Mouse (Mus musculus) embryo, embryonic 9.5 days (tissue): ENCODE measurements at regions not wholly inside any gene's neighbourhood (a gene's known extent, or its start where the extent isn't known, plus 50 kb on each side); places are given as distances from the start of the nearest gene placed in this dataset.

ENCODE experiments used
- DNase-seq: peaks from one replicate; pipeline ENCODE4 v3.0.0-alpha.2; 2017; ENCODE audit errors: extremely low spot score

DNA sequence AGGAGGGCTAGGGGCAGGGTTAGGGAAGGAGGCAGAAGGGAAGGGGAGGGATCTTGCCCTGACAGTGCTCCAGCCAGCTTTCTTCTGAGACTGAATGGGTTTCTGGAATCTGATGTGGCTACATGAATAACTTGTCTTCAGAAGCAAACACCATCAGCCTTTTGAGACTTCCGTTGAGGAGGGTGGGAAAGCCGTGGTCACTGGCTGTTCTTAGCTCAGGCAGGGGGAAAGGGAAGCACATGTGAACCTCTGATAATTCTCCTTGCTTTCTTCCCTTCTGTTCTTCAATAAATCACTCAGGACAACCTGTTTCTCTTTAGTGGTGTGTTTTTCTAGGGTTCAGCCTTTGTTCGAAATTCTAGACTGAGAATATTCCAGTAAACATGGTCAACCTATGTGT, 148.9 kb downstream of the Bcl11a start:
- DNase-seq: no peak

DNA sequence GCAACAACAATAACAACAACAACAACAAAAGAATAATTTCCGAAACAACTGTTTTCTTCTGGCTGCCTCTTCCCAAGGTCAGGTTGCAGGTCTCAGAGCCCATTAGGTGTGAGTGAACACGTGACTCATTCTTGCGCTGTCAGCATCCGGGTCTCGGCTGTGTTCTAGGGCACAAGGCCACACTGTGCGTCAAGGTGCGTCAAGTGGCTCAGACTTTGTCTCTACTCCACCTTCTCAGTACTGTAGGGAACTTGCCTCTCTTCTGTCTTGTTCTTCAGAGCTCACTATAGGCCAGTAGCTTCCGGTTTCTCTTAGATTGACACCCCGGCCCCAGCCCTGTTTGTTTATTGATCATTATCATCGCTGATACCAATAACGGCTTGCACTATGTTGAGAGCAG, 155.5 kb downstream of the Bcl11a start:
- no peak for DNase-seq

DNA sequence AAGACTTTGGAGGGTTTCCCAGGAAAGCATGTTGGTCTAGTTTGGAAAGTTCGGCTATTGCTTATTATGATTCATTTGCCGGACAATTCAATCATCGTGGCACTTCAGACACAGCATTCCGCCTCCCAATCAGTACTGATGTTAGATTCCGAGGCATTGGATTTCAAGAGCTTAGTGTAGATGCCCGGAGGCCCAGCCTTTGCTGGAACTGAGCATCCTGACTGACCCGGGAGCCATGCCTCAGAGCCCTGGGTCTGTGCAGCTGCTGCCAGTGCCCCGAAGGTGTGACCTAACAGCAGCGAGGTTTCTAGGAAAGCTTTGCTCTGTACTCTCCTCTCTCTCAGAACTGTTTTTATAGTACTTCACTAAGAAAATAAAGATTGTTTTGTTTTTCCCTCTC, 156.0 kb downstream of the Bcl11a start:
- no peak for DNase-seq

DNA sequence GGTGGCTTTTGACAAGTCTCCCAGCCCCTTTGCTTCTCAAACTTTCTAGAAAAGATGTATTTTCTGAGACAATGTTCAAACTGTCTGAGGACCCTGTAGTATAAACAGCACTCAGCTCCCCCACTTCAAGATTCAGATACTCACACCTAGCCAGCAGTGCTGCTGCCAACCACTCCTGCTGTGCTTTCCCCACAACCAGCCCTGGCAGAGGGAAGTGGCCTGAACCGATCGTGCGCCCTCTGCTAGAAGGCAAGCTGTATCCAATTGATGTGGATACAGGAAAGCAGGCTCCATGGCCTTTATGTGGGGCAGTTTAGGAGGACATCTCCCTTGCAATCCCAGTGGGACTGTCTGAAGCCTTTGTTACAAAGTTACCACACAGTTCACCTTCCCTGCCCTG, 156.6 kb downstream of the Bcl11a start:
- no peak for DNase-seq

DNA sequence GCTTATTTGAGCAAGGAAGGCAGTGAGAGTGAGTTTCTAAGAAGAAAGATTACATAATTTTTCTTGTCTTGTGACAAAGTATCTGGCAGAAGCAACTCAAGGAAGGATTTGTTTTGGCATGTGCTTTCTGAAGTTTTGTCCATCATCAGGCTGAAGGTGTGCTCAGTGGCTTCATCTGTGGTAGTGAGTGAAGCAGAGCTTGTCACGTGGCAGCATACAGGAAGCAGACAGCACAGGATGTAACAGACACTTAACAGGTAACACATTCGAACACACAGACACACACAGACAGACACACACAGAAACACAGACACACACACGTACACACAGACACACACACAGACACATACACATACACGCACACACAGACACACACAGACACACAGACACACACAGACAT, 157.5 kb downstream of the Bcl11a start:
- no peak for DNase-seq

DNA sequence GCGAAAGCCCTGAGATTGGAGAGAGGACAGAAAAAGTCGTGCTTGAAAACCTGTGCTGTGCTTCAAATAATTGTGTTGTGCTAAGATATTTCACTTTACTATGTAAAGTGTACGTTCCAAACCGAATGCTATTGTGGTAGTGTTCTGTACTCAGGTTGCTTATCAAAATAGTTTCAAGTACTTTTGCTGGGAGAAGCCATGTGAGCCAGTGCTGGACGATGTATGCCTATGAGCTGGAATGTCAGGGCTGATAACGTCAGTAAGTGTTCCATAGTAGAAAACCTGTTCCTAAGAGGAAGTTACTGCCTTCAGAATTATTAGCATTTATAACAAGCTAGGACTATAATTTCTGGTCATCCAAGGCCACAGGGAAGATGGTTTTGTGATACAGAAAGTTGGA, 161.8 kb downstream of the Bcl11a start:
- DNase-seq: no peak

DNA sequence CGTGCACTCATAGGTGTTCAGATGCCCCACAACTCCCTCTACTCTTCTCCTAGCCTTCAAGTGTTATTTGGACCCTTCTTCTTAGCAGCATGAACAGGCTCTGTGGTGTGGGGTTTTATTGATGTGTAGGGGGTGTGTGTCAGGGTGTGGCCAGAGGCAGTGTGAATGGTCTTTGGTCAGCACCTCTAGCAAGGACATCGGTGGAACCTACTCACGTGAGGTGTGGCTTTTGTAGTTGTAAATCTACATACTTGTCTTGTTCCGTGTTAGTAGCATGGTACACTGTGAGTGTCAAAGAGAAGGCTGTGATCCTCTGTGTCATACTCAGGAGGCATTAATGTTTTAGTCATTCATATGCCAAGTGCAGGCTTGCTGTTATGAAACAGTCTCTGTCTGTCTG, 164.2 kb downstream of the Bcl11a start:
- DNase-seq: no peak

DNA sequence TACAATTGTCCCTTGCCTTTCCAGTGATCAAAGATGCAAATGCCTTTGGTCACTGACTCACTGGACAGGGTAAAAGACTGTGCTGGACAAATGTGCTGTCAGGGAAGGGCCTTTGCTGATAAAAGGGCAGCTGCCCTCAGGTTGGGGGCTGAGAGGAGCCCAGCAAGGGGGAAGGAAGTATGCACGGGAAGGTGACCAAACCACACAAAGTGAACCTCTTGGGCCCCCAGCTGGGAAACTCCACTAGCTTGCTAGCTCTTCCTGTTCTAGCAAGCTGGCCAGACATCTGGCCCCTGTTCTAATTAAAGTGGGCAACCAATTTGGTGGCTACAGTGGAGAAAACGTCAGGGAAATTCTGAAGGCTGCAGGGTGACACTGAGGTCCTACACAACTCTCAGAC, 165.0 kb downstream of the Bcl11a start:
- DNase-seq: no peak

DNA sequence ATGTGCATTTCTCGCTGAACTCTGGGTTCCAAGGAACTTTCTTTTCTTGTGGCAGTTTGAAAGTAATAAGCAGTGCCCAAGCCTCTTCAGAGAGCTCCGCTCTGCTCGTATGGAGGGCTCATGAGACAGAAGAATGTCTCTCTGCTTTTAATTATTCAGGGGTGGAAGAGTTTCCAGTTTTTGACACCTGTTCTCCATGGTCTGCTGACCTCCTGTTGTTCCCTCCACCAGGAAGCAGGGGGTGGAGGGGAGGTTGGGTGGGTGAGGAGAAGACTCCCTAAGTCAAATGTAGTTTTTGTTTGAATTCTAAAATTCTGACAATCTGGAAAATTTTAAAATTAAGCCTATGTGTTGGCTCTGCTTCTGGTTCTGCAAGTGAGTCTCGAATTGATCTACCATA, 167.5 kb downstream of the Bcl11a start:
- no peak for DNase-seq

DNA sequence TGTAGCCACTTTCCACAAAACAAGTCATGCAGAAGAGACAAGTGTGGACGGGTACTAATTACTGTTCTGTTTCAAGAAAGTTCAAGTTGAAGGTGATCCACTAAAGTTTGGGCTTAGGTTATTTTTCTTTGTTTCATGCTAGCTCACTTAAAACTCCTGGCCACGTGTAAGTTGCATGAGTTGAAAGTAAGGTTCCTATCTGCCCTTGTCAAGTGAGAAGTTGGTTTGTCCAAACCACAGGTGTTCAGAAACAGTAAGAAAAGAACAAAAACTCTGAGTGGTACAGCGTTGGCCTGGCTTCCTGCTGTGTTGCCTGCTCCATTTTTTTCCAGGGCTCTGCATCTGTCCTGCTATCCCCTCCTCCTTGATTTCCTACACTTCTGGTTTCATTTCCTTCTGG, 168.5 kb downstream of the Bcl11a start:
- DNase-seq: no peak

DNA sequence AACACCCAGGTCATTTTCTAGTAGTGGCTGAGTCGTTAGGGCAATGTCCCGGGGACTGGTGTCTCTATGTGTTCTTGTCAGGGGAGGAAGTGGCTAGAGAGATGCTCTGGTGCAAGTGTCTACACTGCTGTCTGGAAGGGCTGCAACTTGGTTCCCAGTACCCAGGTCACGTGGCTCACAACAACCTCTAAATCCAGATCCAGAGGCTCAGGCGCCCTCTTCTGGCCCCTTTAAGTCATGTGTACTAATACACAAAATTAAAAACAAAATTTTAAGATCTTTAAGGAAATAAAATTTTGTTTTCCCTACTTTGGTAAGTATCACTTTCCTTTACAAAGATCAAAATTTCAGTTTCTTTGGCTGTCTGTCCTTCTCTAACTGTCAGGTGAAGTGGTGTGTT, 169.4 kb downstream of the Bcl11a start:
- no peak for DNase-seq

DNA sequence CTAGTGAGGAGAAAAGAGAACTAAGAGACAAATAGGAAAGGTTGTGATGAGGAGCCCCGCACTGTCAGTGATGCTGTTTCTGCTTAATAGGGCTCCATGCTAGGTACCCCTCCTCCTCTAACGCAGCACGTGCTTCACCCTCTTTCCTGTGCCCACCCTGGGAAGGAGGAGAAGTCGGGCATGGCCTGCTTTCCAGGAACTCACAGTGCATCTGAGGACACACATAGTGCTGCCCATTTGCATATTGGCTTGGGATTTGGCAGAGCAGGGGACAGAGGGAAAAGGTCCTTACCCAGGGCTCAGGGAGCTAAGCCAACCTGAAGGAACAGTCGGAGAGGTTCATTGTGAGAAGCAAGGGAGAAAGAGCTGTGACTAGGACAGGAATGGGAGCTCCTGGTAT, 173.7 kb downstream of the Bcl11a start:
- DNase-seq: no peak

DNA sequence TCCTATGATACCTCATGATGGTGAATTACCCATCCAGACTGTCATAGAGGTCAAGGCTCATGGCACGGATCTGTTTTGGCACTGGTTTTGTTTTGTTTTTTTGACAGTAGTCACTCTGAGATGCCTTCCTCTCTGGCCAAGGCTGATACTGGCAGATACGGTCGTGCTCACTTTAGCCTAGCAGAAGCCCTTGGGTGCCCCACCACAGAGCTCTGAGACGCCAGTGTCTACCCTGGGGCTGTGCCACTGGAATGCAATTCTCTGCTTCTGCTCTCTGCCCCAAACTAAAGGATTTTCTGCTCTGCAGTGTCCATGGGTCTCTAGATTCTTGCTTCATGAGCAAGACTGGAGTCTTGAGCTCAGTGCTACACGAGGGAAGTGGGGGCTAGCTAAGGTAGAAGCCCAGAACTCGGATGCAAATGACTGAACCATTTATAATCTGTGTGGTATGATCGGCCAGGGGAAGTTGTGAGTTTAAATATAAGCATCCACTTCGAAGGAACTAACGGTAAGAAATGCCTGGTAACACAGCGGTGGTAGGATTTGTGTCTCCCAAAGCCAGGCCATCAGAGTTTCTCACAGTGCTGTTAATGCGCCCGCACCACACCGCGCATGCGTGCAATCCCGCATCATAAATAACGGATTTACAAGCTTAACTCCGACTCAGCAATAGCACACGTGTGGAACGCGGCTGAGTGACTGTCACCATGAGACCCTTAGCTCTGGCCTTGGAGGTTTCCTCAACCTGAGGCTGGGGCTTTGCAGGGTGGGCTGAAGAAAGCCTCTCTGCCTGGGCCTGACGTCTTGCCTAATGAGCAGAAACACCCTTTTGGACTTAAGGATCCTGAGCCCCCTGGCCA, 177.6 kb downstream of the Bcl11a start:
- no peak for DNase-seq

DNA sequence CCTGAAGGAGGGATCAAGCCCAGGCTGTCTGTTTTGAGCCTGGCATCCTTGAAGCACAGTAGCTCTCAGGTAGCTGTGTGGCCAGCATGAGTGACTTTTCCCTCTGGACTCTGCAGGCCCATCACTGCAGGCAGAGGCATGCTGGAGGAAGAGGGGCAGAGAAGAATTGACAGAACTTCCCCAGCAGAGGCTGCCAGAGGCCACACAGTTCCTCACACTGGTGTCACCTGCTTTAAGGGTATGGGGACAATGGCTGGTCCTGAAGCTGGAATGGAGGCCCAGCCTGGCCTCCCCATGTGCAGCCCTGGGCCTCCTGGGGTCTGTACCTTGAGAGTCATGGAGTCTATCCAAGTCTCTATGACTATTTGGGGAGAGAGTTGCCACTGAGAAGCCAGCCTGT, 179.9 kb downstream of the Bcl11a start:
- no peak for DNase-seq

DNA sequence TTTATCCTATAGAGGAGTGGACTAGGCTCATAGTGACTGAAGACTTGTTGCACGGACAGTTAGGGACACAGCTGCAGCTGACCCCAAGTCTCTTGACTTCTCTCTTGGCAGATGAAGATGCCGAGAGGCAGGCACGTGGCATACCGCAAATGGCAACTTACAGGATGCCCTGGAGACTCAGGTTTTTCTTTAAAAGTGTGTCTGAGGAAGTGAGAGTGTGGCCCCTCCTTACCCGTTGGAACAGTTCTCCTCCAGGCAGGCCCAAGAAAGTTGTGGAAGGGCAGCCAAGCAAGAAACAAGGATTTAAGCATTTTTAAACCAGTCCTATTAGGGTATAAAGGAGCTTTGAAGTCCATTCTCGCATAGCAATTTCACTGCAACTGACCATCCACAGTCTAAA, 180.5 kb downstream of the Bcl11a start:
- no peak for DNase-seq

DNA sequence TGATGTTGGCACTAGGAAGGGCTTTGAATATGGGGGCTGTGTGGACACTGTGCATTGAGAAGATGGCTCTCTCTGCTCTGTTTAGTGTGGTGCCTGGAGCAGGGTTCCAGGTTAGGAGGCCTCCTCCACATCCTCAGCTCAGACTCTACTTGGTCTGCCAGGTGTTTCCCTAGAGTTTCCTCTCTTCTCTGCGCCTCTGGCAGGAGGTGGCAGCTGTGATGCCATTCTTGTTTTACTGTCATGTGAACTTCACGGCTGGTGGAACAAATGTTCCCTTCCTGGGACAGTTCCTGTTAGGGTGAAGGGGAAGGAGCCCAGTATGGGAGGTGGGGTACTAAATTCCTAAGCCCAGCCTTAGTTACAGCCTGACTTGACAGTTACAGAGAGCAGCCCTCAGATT, 181.8 kb downstream of the Bcl11a start:
- DNase-seq: no peak

DNA sequence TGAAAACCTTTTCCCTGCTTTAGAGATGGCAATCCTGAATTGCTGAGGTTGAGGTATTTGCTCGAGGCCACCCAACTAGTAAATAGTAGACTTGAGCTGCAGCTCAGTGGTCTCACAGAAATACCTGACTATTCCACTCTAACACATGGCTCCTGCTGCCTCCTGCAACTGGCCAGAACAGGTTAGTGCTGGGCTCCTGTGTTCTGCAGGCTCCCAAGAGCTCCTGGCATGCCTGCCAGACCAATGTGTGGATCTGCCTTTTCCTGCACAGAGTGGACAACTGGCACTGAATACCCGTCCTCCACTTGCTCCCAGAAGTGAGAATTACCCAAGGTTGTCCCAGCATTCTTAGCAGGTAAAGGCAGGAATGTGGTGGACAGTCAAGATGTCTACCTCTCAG, 191.2 kb downstream of the Bcl11a start:
- DNase-seq: no peak

DNA sequence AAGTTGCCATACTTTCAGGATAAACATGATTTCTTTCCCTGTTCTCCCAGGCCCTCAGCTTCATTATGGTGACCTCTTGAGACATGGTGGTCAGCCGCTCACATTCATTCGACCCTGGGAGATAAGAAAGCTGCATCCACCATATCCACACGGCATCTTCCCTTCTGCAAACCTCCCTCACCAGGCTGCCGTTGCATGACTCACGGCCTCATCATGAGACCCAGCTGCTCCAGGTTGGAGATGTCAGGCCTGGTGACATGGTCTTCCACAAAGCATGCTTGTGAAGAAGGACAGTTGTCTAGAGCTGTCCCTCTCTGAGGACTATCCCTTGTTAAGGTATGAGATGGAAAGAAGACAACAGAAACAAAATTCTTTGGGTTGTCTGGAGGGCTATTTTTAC, 203.8 kb downstream of the Bcl11a start:
- no peak for DNase-seq

DNA sequence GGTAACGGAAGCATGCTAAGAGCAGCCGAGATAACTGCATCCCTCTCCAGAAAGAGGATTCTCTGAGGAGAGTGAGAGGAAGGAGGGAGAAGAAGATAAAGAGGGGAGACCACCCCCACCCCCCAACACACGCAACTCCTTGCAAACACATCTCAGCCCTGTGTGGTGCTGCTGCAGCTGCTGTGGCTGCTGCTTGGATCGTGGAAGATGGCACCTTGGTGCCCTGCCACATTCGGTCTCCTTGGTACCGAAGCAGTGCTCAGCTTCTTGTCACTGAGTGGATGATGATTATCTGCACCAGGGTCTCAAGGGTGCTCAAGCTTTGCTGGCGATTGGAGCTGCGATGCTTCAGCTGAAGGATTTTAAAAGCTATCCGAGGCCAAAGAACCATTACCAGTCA, 204.7 kb downstream of the Bcl11a start:
- no peak for DNase-seq

DNA sequence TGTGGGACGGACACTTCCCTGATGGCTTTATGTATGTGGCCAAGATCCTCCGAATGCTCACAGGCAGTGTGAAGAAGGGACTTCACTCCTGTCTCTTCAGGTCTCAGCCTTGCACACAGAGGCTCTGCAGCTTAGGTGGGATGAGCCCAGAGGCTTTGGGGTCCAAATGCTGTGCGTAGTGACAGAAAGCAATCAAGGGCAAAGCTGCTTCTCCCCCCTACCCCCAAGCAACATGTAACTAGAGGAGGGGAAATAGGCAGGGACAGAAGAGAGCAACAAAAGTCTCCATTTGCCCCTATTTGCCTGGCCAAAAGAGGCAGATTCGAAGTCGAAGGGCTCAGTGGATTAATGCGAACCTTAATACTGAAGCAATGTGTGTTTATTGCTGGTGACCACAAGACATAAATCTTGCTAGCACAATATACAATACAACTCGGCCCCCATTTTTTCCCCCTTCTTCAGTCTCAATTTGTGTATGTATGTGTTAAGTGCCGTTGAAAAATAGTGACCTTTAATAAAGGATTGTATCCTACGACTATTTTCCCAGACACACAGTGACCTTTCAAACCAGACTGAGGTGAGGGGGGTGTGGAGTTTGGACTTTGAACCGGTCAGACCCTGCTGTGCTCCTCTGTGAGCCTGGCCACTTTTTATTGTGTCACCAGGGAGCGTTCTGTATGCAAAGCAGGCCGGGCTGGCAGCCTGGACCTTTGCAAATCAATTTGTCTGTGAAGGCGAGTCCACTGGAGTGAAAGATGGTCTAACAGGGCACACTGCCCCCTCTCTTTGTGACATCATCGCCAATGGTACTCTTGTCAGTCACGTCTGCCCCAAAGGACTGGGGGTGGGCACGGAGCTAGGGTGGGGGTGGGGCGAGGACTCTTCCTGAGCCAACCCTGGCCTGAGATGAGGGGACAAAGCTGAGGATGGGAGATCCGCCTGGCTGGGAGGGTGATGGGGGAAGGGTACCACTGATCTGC, 208.6 kb downstream of the Bcl11a start:
- peak; percentile 69 for DNase-seq

DNA sequence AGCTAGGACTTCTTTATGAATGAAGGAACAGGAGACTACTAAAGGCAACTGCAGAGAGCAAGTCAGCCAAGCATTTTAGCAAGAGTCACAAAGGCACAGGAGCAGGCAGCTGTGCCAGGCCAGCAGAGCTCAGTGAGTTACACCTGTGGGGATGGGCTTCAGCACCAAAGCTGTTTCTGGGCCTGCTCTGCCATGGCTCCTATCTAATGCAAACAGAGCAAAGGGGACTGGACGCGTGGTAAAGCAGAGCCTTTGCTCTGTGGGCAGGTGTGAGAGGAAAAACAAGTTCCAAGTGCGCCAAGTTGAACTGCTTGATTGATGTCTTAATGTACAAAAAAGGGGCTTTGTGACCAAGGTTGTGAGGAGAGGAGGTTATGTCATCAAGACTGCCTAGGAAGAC, 215.4 kb downstream of the Bcl11a start:
- DNase-seq: no peak

DNA sequence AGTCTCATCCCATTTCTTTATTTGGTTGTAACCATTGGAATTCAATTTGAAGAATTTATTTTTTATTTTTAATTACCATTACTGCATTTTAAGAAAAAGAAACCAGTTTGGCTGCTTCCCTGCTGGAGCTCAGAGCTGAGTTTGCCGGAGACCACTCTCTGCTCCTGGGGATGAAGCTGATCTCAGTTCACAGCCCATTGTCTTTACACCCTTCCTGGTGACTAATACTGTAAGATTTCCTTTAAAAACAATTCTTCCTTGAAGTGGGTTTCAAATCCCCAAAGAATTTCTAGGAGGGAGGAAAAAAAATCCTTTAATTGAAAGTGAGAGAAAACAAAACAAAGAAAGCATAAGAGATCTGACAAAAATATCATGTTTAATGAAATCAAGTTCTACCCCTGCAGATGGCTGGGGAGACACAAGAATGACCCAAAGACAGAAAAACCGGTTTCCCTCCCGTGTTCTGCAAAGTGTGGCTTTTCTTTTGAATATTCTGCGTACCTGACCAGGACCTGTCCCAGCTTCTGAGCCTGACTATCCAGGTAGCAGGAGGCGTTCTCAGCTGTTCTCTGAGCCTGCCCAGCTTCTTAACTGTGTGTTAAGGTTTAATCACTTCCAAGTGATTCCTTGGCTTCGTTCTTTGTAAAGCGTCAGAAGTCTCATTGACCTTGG, 216.1 kb downstream of the Bcl11a start:
- no peak for DNase-seq
